ENCODE assay signal across 8 mouse cellular contexts in genomic region chr8:70268799-70269565, GRCm38 (mm10). TPM values are rescaled to one million over a fixed set of nuclear protein-coding genes. Genes with fewer than 3 reads are reported as not detected.
DNase-seq lines count a peak whose midpoint lies in the region; ATAC-seq and TF ChIP-seq lines count a peak whose summit lies in the region.

No protein-coding gene starts in this region.

- TF ChIP-seq CTCF in forebrain, postnatal 0 days (IDR thresholded peaks at IDR 0.05; ENCODE audit: low read depth), result peak; percentile 43
- TF ChIP-seq CTCF in liver, embryonic 14.5 days (IDR thresholded peaks at IDR 0.05; ENCODE audit: low read depth), result peak; percentile 63

- WGBS in forebrain, postnatal 0 days, result 52% methylated on average over 11 of the region's 11 CpGs
- 21% methylated on average over 11 of the region's 11 CpGs for WGBS in liver, embryonic 14.5 days (ENCODE audit: insufficient replicate concordance)
- 58% methylated on average over 11 of the region's 11 CpGs for WGBS in hindbrain, embryonic 12.5 days

- no peaks in the 10 kb centered on the region for H3K4me1 ChIP-seq in forebrain, postnatal 0 days (ENCODE audit: insufficient read depth)
- H3K4me1 ChIP-seq in liver, embryonic 14.5 days (replicated peaks; ENCODE audit: control insufficient read depth in 2 of 2, insufficient read depth in 2 of 2, low read length in 1 of 2), result peaks cover 10 to 41% of the 10 kb centered on the region in 2 experiments
- H3K4me1 ChIP-seq in hindbrain, embryonic 12.5 days, result no peaks in the 10 kb centered on the region

- H3K27me3 ChIP-seq in forebrain, postnatal 0 days (ENCODE audit: insufficient read depth, low read length), result no peaks in the 10 kb centered on the region
- H3K27me3 ChIP-seq in liver, embryonic 14.5 days (ENCODE audit: control insufficient read depth, insufficient read depth, low read length), result no peaks in the 10 kb centered on the region
- no peaks in the 10 kb centered on the region for H3K27me3 ChIP-seq in hindbrain, embryonic 12.5 days

- H3K4me3 ChIP-seq in forebrain, postnatal 0 days (ENCODE audit: low read depth, low read length), result no peak overlapping the region
- H3K4me3 ChIP-seq in liver, embryonic 14.5 days (ENCODE audit: insufficient read depth in 1 of 2, low read depth in 2 of 2, low read length in 2 of 2), result no peak overlapping the region
- H3K4me3 ChIP-seq in hindbrain, embryonic 12.5 days, result no peak overlapping the region

- TF ChIP-seq EP300 in liver, embryonic 14.5 days (IDR thresholded peaks at IDR 0.05; ENCODE audit: low read depth), result no peak

- no peak overlapping the region for H3K4me2 ChIP-seq in forebrain, postnatal 0 days (ENCODE audit: low read depth)
- no peak overlapping the region for H3K4me2 ChIP-seq in liver, embryonic 14.5 days (ENCODE audit: low read depth)
- no peak overlapping the region for H3K4me2 ChIP-seq in hindbrain, embryonic 12.5 days (replicated peaks)

- peak; percentile 44 for ATAC-seq in forebrain, postnatal 0 days
- no peak for ATAC-seq in liver, embryonic 14.5 days (ENCODE audit: insufficient read depth)
- ATAC-seq in hindbrain, embryonic 12.5 days (ENCODE audit: low FRiP score), result no peak

- H3K9ac ChIP-seq in forebrain, postnatal 0 days, result no peak overlapping the region
- no peak overlapping the region for H3K9ac ChIP-seq in liver, embryonic 14.5 days (replicated peaks)
- no peak overlapping the region for H3K9ac ChIP-seq in hindbrain, embryonic 12.5 days

- peak; percentile 26 for DNase-seq in adrenal gland, postnatal 25 days
- DNase-seq in adrenal gland, adult 18-20 months (ENCODE audit: low spot score in 2 of 2), result no peak
- DNase-seq in layer of hippocampus, adult 9-11 months, result peak; percentile 29
- no peak for DNase-seq in layer of hippocampus, adult 11-12 months (ENCODE audit: low spot score)
- peak; percentile 27 for DNase-seq in forebrain, postnatal 0 days
- DNase-seq in liver, embryonic 14.5 days (ENCODE audit: low read depth in 3 of 3, low spot score in 3 of 3), result no peak
- DNase-seq in right cerebral cortex, postnatal 14 days, result peak; percentile 32

- no peaks in the 10 kb centered on the region for H3K9me3 ChIP-seq in forebrain, postnatal 0 days (ENCODE audit: low read length)
- no peaks in the 10 kb centered on the region for H3K9me3 ChIP-seq in liver, embryonic 14.5 days (ENCODE audit: control insufficient read depth, low read length)
- H3K9me3 ChIP-seq in hindbrain, embryonic 12.5 days (replicated peaks), result no peaks in the 10 kb centered on the region

- peak overlapping the region; percentile 40; the same call in 1 of the 2 replicates for H3K27ac ChIP-seq in forebrain, postnatal 0 days (ENCODE audit: low read depth, low read length)
- H3K27ac ChIP-seq in liver, embryonic 14.5 days, result no peak overlapping the region; the same call in 1 of the 2 replicates
- H3K27ac ChIP-seq in hindbrain, embryonic 12.5 days, result no peak overlapping the region

- H3K36me3 ChIP-seq in forebrain, postnatal 0 days (ENCODE audit: insufficient read depth), result peaks cover 23% of the 10 kb centered on the region
- H3K36me3 ChIP-seq in liver, embryonic 14.5 days (replicated peaks; ENCODE audit: control insufficient read depth, insufficient read depth, low read depth), result no peaks in the 10 kb centered on the region; the same call in 1 of the 2 replicates
- peaks cover 21% of the 10 kb centered on the region for H3K36me3 ChIP-seq in hindbrain, embryonic 12.5 days

RNA-seq across cellular contexts. Expression of gene Homer3, which starts 13.6 kb away (rescaled TPM):
- 20.2 and 23.0 TPM in 2 replicates for total RNA-seq in adrenal gland, postnatal 25 days (2021)
- 10 to 100 TPM; 18.5 to 19.8 TPM for total RNA-seq in adrenal gland, adult 18-20 months (2021)
- 27.2 and 34.7 TPM in 2 replicates for total RNA-seq in forebrain, postnatal 0 days (2014; rRNA removed)
- polyA plus RNA-seq in forebrain, postnatal 0 days (2015; fragmentation: Nextera tagmentation; extraction: Ambion mirVana), result 20.2 and 23.9 TPM in 2 replicates
- polyA plus RNA-seq in liver, embryonic 14.5 days (2012; rRNA removed), result 5.5 and 6.5 TPM in 2 replicates
- polyA plus RNA-seq in liver, embryonic 14.5 days (2014; fragmentation: Nextera tagmentation; extraction: Ambion mirVana), result 3.9 and 4.2 TPM in 2 replicates
- 80.7 and 81.1 TPM in 2 replicates for polyA plus RNA-seq in hindbrain, embryonic 12.5 days (2016; fragmentation: Nextera tagmentation; extraction: Ambion mirVana)

RNA-seq across cellular contexts. Expression of gene Ddx49, which starts 33.3 kb away (rescaled TPM):
- total RNA-seq in adrenal gland, postnatal 25 days (2021), result 50.1 and 64.7 TPM in 2 replicates
- total RNA-seq in adrenal gland, adult 18-20 months (2021), result 10 to 100 TPM; 63.9 to 70.5 TPM
- total RNA-seq in forebrain, postnatal 0 days (2014; rRNA removed), result 46.6 and 49.3 TPM in 2 replicates
- 49.3 and 54.9 TPM in 2 replicates for polyA plus RNA-seq in forebrain, postnatal 0 days (2015; fragmentation: Nextera tagmentation; extraction: Ambion mirVana)
- polyA plus RNA-seq in liver, embryonic 14.5 days (2012; rRNA removed), result 17.9 and 20.3 TPM in 2 replicates
- 20.8 and 22.3 TPM in 2 replicates for polyA plus RNA-seq in liver, embryonic 14.5 days (2014; fragmentation: Nextera tagmentation; extraction: Ambion mirVana)
- polyA plus RNA-seq in hindbrain, embryonic 12.5 days (2016; fragmentation: Nextera tagmentation; extraction: Ambion mirVana), result 49.9 and 50.8 TPM in 2 replicates

RNA-seq across cellular contexts. Expression of gene Cope, which starts 33.3 kb away (rescaled TPM):
- total RNA-seq in adrenal gland, postnatal 25 days (2021), result 184 and 238 TPM in 2 replicates
- 100 to 1,000 TPM; 185 to 205 TPM for total RNA-seq in adrenal gland, adult 18-20 months (2021)
- 86.6 and 110 TPM in 2 replicates for total RNA-seq in forebrain, postnatal 0 days (2014; rRNA removed)
- 259 and 296 TPM in 2 replicates for polyA plus RNA-seq in forebrain, postnatal 0 days (2015; fragmentation: Nextera tagmentation; extraction: Ambion mirVana)
- polyA plus RNA-seq in liver, embryonic 14.5 days (2012; rRNA removed), result 138 and 180 TPM in 2 replicates
- polyA plus RNA-seq in liver, embryonic 14.5 days (2014; fragmentation: Nextera tagmentation; extraction: Ambion mirVana), result 164 and 171 TPM in 2 replicates
- 216 and 260 TPM in 2 replicates for polyA plus RNA-seq in hindbrain, embryonic 12.5 days (2016; fragmentation: Nextera tagmentation; extraction: Ambion mirVana)

RNA-seq across cellular contexts. Expression of gene Armc6, which starts 34.7 kb away (rescaled TPM):
- 11.3 and 20.8 TPM in 2 replicates for total RNA-seq in adrenal gland, postnatal 25 days (2021)
- total RNA-seq in adrenal gland, adult 18-20 months (2021), result 10 to 100 TPM; 10.9 to 13.6 TPM
- total RNA-seq in forebrain, postnatal 0 days (2014; rRNA removed), result 108 and 136 TPM in 2 replicates
- polyA plus RNA-seq in forebrain, postnatal 0 days (2015; fragmentation: Nextera tagmentation; extraction: Ambion mirVana), result 119 and 122 TPM in 2 replicates
- polyA plus RNA-seq in liver, embryonic 14.5 days (2012; rRNA removed), result 12.4 and 13.5 TPM in 2 replicates
- 10.5 and 12.0 TPM in 2 replicates for polyA plus RNA-seq in liver, embryonic 14.5 days (2014; fragmentation: Nextera tagmentation; extraction: Ambion mirVana)
- 48.4 and 49.2 TPM in 2 replicates for polyA plus RNA-seq in hindbrain, embryonic 12.5 days (2016; fragmentation: Nextera tagmentation; extraction: Ambion mirVana)

RNA-seq across cellular contexts. Expression of gene Sugp2, which starts 35.0 kb away (rescaled TPM):
- total RNA-seq in adrenal gland, postnatal 25 days (2021), result 45.2 and 50.7 TPM in 2 replicates
- total RNA-seq in adrenal gland, adult 18-20 months (2021), result 10 to 100 TPM; 31.4 to 33.7 TPM
- 119 and 129 TPM in 2 replicates for total RNA-seq in forebrain, postnatal 0 days (2014; rRNA removed)
- 50.9 and 65.0 TPM in 2 replicates for polyA plus RNA-seq in forebrain, postnatal 0 days (2015; fragmentation: Nextera tagmentation; extraction: Ambion mirVana)
- 14.1 and 17.3 TPM in 2 replicates for polyA plus RNA-seq in liver, embryonic 14.5 days (2012; rRNA removed)
- polyA plus RNA-seq in liver, embryonic 14.5 days (2014; fragmentation: Nextera tagmentation; extraction: Ambion mirVana), result 7.5 and 9.9 TPM in 2 replicates
- polyA plus RNA-seq in hindbrain, embryonic 12.5 days (2016; fragmentation: Nextera tagmentation; extraction: Ambion mirVana), result 72.0 and 75.8 TPM in 2 replicates

Comparison
In these comparisons a context has a peak if more than half of its experiments do, and no peak if none do; other contexts are left out.
1. DNase-seq: peak in adrenal gland, postnatal 25 days (single experiment), layer of hippocampus, adult 9-11 months (single experiment), forebrain, postnatal 0 days (single experiment) and right cerebral cortex, postnatal 14 days (single experiment); none in adrenal gland, adult 18-20 months (0 of 2), layer of hippocampus, adult 11-12 months (single experiment) and liver, embryonic 14.5 days (0 of 3).